21 mouse cellular contexts compared by ENCODE assay signal in genomic region chr10:13631796-13632195, GRCm38 (mm10).
DNase-seq lines count a peak whose midpoint lies in the region; ATAC-seq and TF ChIP-seq lines count a peak whose summit lies in the region.
"Had no signal": no experiment of that assay in that cellular context is flagged by ENCODE, and none has a peak within 500 bp of the region (broad histone marks: within the 10 kb centered on the region; RNA-seq: fewer than 3 reads in every experiment).

No protein-coding gene starts in this region.

- no peak overlapping the region for H3K9ac ChIP-seq in kidney, postnatal 0 days (ENCODE audit: low read depth, low read length)
- no peak overlapping the region for H3K9ac ChIP-seq in kidney, embryonic 15.5 days
- H3K9ac ChIP-seq: intestine, embryonic 15.5 days; liver, embryonic 13.5 days had no signal

- 66% methylated on average over 3 of the region's 3 CpGs for WGBS in kidney, postnatal 0 days
- 71% methylated on average over 3 of the region's 3 CpGs for WGBS in kidney, embryonic 15.5 days

- H3K9me3 ChIP-seq in kidney, postnatal 0 days (replicated peaks; ENCODE audit: low read length): no peaks in the 10 kb centered on the region
- no peaks in the 10 kb centered on the region for H3K9me3 ChIP-seq in kidney, embryonic 15.5 days (replicated peaks)
- H3K9me3 ChIP-seq: forebrain, embryonic 10.5 days; intestine, embryonic 15.5 days; liver, embryonic 13.5 days had no signal

- no peak for TF ChIP-seq CTCF in kidney, postnatal 0 days (IDR thresholded peaks at IDR 0.05; ENCODE audit: low read depth)

- no peak overlapping the region for H3K4me2 ChIP-seq in kidney, postnatal 0 days (ENCODE audit: low read length)
- no peak overlapping the region for H3K4me2 ChIP-seq in kidney, embryonic 15.5 days
- H3K4me2 ChIP-seq: intestine, embryonic 15.5 days; liver, embryonic 13.5 days had no signal

- H3K4me3 ChIP-seq in kidney, postnatal 0 days (replicated peaks; ENCODE audit: low read depth, low read length): no peak overlapping the region
- H3K4me3 ChIP-seq in brown adipose tissue, adult 24 weeks (ENCODE audit: insufficient read depth, low read depth, low read length): no peak overlapping the region
- H3K4me3 ChIP-seq in kidney, embryonic 15.5 days (replicated peaks): no peak overlapping the region
- H3K4me3 ChIP-seq: forebrain, embryonic 10.5 days; gastrocnemius, adult 2 months; intestine, embryonic 15.5 days; liver, embryonic 13.5 days had no signal

- peak; percentile 16 for DNase-seq in embryo, embryonic 11 days
- DNase-seq in embryo, embryonic 10 days (ENCODE audit: low spot score): no peak
- peak; percentile 14 for DNase-seq in kidney, postnatal 0 days (ENCODE audit: low spot score)
- DNase-seq in kidney, postnatal 14 days: no peak
- DNase-seq in 3T3-L1 (ENCODE audit: low read depth, low spot score): peak; percentile 2
- no peak for DNase-seq in thymus, postnatal 0 days (ENCODE audit: low spot score)
- DNase-seq: adrenal gland, postnatal 25 days; cerebellum, adult 11 months; gastrocnemius, adult 2 months; heart, adult 18-20 months; kidney, postnatal 10 days; left cerebral cortex, postnatal 4 days; liver, embryonic 13.5 days; spleen, adult 18-20 months; thymus, postnatal 4 days had no signal

- H3K27me3 ChIP-seq in kidney, postnatal 0 days (ENCODE audit: insufficient read depth, low read length): no peaks in the 10 kb centered on the region
- no peaks in the 10 kb centered on the region for H3K27me3 ChIP-seq in kidney, embryonic 15.5 days
- H3K27me3 ChIP-seq: intestine, embryonic 15.5 days; liver, embryonic 13.5 days had no signal

- no peak for ATAC-seq in kidney, postnatal 0 days (replicated peaks; ENCODE audit: low FRiP score, low read depth)
- no peak for ATAC-seq in kidney, embryonic 15.5 days (replicated peaks; ENCODE audit: low FRiP score)
- ATAC-seq: intestine, embryonic 15.5 days had no signal

- no peak overlapping the region for H3K27ac ChIP-seq in kidney, postnatal 0 days
- H3K27ac ChIP-seq in brown adipose tissue, adult 24 weeks (replicated peaks; ENCODE audit: low read depth, low read length): peak overlapping the region; percentile 42
- H3K27ac ChIP-seq in kidney, embryonic 15.5 days: no peak overlapping the region
- H3K27ac ChIP-seq: forebrain, embryonic 10.5 days; gastrocnemius, adult 2 months; intestine, embryonic 15.5 days; liver, embryonic 13.5 days; macrophage; stomach, postnatal 0 days had no signal

- no peaks in the 10 kb centered on the region for H3K36me3 ChIP-seq in kidney, postnatal 0 days (ENCODE audit: insufficient read depth, low read length)
- H3K36me3 ChIP-seq in kidney, embryonic 15.5 days: no peaks in the 10 kb centered on the region
- H3K36me3 ChIP-seq: forebrain, embryonic 10.5 days; intestine, embryonic 15.5 days; liver, embryonic 13.5 days had no signal

- H3K4me1 ChIP-seq in kidney, postnatal 0 days (replicated peaks; ENCODE audit: insufficient read depth, low read length): no peaks in the 10 kb centered on the region
- no peaks in the 10 kb centered on the region for H3K4me1 ChIP-seq in brown adipose tissue, adult 24 weeks (ENCODE audit: control insufficient read depth, insufficient read depth, insufficient read length, low read length)
- H3K4me1 ChIP-seq in kidney, embryonic 15.5 days: no peaks in the 10 kb centered on the region
- H3K4me1 ChIP-seq: forebrain, embryonic 10.5 days; intestine, embryonic 15.5 days; liver, embryonic 13.5 days had no signal

Comparison
In these comparisons a context has a peak if more than half of its experiments do, and no peak if none do; other contexts are left out.
1. DNase-seq: peak in embryo, embryonic 11 days (single experiment), kidney, postnatal 0 days (single experiment) and 3T3-L1 (single experiment); none in embryo, embryonic 10 days (single experiment), kidney, postnatal 14 days (single experiment) and thymus, postnatal 0 days (single experiment).